Mouse (Mus musculus) lung, adult 2 months (tissue): ENCODE results near the gene Slc25a29. TPM values are rescaled to one million over a fixed set of nuclear protein-coding genes. Genes with fewer than 3 reads are reported as not detected.

Source experiments
- DNase-seq: peaks from one replicate; pipeline ENCODE4 v3.0.0; 2022
- H3K4me1 ChIP-seq: fragments of 200-500 bp; 2 replicates; pipeline ENCODE4 v1.6.1; 2011; ENCODE audit warnings: low read length; ENCODE audit not compliant: control insufficient read depth, insufficient read depth
- H3K4me3 ChIP-seq: fragments of 200-500 bp; replicated peaks from 2 replicates; pipeline ENCODE3; 2011; ENCODE audit warnings: low read depth, mild to moderate bottlenecking, control low read depth, low read length; ENCODE audit errors: extremely low read depth
- CTCF ChIP-seq: fragments of 200-500 bp; IDR thresholded peaks from 2 replicates; pipeline ENCODE4 v1.5.1; 2011; ENCODE audit warnings: mild to moderate bottlenecking, low read length, control low read depth; ENCODE audit not compliant: insufficient read depth
- POLR2A ChIP-seq: fragments of 200-500 bp; IDR thresholded peaks from 2 replicates; pipeline ENCODE4 v1.6.1; 2011; ENCODE audit warnings: low read depth, mild to moderate bottlenecking, control low read depth, low read length, borderline replicate concordance; ENCODE audit errors: extremely low read depth
- WGBS: fragments of 180-500 bp; shearing (Covaris S2); methylation state at CpG from one replicate; pipeline ENCODE4 v1.1.7; 2018; 5-methylcytosine and 5-hydroxymethylcytosine counted together
- polyA plus RNA-seq: library from polyadenylated mRNA; depleted of rRNA; stranded (reverse); fragments of >200 nt; gene quantifications from 2 replicates; pipeline ENCODE4 v1.2.3, GENCODE M21; 2012

The Slc25a29 gene
- polyA plus RNA-seq, 1 experiment, result 15.1 TPM

- Histone ChIP-seq H3K4me1 (peaks cover 2% of the 10 kb centered on the region; the same call in 1 of the 2 replicates), H3K4me3 (no peak overlapping the region)
- TF ChIP-seq CTCF (peak; percentile 35; the same call in 1 of the 2 replicates), POLR2A (no peak)
- 19% methylated on average over 2 of the region's 2 CpGs for WGBS
- no peak for DNase-seq
Observed at GRCm38 (mm10) chr12:108811133-108811532, 24.6 kb downstream of the Slc25a29 start.

GRCm38 (mm10) chr12:108810309-108810708 is 25.4 kb downstream of the Slc25a29 start:
- DNase-seq, result no peak
- 79% methylated on average over 7 of the region's 7 CpGs for WGBS
- TF ChIP-seq POLR2A (no peak), CTCF (no peak)
- peaks cover 6% of the 10 kb centered on the region for H3K4me1 ChIP-seq
- H3K4me3 ChIP-seq, result no peak overlapping the region

GRCm38 (mm10) chr12:108809771-108810170 is 25.9 kb downstream of the Slc25a29 start:
- Histone ChIP-seq H3K4me3 (no peak overlapping the region), H3K4me1 (peaks cover 6% of the 10 kb centered on the region)
- no peak for DNase-seq
- TF ChIP-seq CTCF (no peak), POLR2A (no peak)
- 48% methylated on average over 1 of the region's 1 CpGs for WGBS

- no peak for DNase-seq
- TF ChIP-seq POLR2A (no peak), CTCF (no peak)
- H3K4me3 ChIP-seq, result no peak overlapping the region
- 42% methylated on average over 2 of the region's 2 CpGs for WGBS
- H3K4me1 ChIP-seq, result peaks cover 16% of the 10 kb centered on the region
Observed at GRCm38 (mm10) chr12:108808465-108808864, 27.2 kb downstream of the Slc25a29 start.

GRCm38 (mm10) chr12:108804388-108804787 is 31.3 kb downstream of the Slc25a29 start:
- DNase-seq, result no peak
- WGBS, result 70% methylated on average over 2 of the region's 2 CpGs
- Histone ChIP-seq H3K4me1 (peaks cover 35% of the 10 kb centered on the region), H3K4me3 (no peak overlapping the region)
- TF ChIP-seq CTCF, result no peak
- TF ChIP-seq POLR2A, result no peak

GRCm38 (mm10) chr12:108801613-108802012 is 34.1 kb downstream of the Slc25a29 start:
- TF ChIP-seq CTCF (no peak), POLR2A (no peak)
- Histone ChIP-seq H3K4me1 (peaks cover 35% of the 10 kb centered on the region), H3K4me3 (no peak overlapping the region)
- 57% methylated on average over 2 of the region's 2 CpGs for WGBS
- no peak for DNase-seq

GRCm38 (mm10) chr12:108794979-108795537 is 40.6 kb downstream of the Slc25a29 start:
- 4% methylated on average over 9 of the region's 9 CpGs for WGBS
- H3K4me1 ChIP-seq, result peaks cover 11% of the 10 kb centered on the region
- peak overlapping the region; percentile 95 for H3K4me3 ChIP-seq
- DNase-seq, result no peak
- TF ChIP-seq POLR2A, result no peak
- TF ChIP-seq CTCF, result no peak

- under 1% methylated on average over 79 of the region's 94 CpGs for WGBS
- peak; percentile 75 for DNase-seq
- peak overlapping the region; percentile 95 for H3K4me3 ChIP-seq
- H3K4me1 ChIP-seq, result peaks cover 8% of the 10 kb centered on the region
- TF ChIP-seq CTCF, result no peak
- TF ChIP-seq POLR2A, result no peak
Observed at GRCm38 (mm10) chr12:108794078-108794711, 41.5 kb downstream of the Slc25a29 start.

GRCm38 (mm10) chr12:108793453-108793941 is 42.2 kb downstream of the Slc25a29 start:
- H3K4me3 ChIP-seq, result peak overlapping the region; percentile 95
- no peak for TF ChIP-seq POLR2A
- TF ChIP-seq CTCF, result no peak
- 1% methylated on average over 71 of the region's 71 CpGs for WGBS
- peak; percentile 28 for DNase-seq
- peaks cover 8% of the 10 kb centered on the region for H3K4me1 ChIP-seq
